Mouse (Mus musculus) testis, adult 2 months (tissue): ENCODE results near the gene Nav1.

Experiments used
- CTCF ChIP-seq: fragments of 200-500 bp; IDR thresholded peaks from 2 replicates; pipeline ENCODE4 v1.5.1; 2012; ENCODE audit warnings: low read depth, mild to moderate bottlenecking, inconsistent platforms, low read length, moderate library complexity; ENCODE audit not compliant: control insufficient read depth, insufficient read depth, insufficient replicate concordance
- POLR2A ChIP-seq: fragments of 200-500 bp; IDR thresholded peaks from 2 replicates; pipeline ENCODE4 v1.6.1; 2012; ENCODE audit warnings: low read depth, mild to moderate bottlenecking, inconsistent platforms, low read length, moderate library complexity; ENCODE audit not compliant: control insufficient read depth

DNA sequence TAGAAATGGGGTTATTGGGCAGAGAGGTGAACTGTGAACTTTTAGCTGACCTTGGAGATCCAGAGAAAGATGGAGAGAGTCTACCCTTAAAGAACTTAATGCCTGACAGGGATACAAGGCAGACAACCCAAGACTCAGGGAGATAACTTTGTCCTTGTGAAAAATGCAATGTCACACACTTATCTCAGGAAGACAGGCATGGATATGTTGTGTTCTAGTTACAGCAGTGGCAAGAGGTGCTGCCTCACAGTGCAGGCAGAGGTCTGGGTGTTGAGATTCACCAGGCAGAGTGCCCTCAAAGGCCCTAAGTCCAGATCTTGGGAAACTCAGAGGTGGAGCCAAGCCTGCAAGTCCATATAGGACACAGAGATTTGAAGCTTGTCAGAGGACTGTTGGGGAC lies 20.2 kb downstream of the Nav1 start:
- TF ChIP-seq CTCF, result no peak
- no peak for TF ChIP-seq POLR2A
